Mouse (Mus musculus) embryonic facial prominence, embryonic 10.5 days (tissue): Measurements from ENCODE around the gene Gpr88. TPM values are rescaled to one million over a fixed set of nuclear protein-coding genes. Genes with fewer than 3 reads are reported as not detected.

ENCODE experiments used
- DNase-seq: peaks from one replicate; pipeline ENCODE4 v3.0.0-alpha.2; 2017; ENCODE audit warnings: low spot score
- H3K27ac ChIP-seq: fragments of 300-500 bp; sonication (generic); replicated peaks from 2 replicates; pipeline ENCODE4 v1.5.1; 2016; ENCODE audit warnings: mild to moderate bottlenecking
- H3K27me3 ChIP-seq: fragments of 300-500 bp; sonication (generic); replicated peaks from 2 replicates; pipeline ENCODE4 v1.6.1; 2016; ENCODE audit warnings: low read depth, mild to moderate bottlenecking; ENCODE audit not compliant: poor library complexity, severe bottlenecking
- H3K36me3 ChIP-seq: fragments of 300-500 bp; sonication (generic); replicated peaks from 2 replicates; pipeline ENCODE4 v1.6.1; 2016; ENCODE audit warnings: mild to moderate bottlenecking, moderate library complexity
- H3K4me1 ChIP-seq: fragments of 300-500 bp; sonication (generic); 2 replicates; pipeline ENCODE4 v1.6.1; 2016
- H3K4me3 ChIP-seq: fragments of 300-500 bp; sonication (generic); 2 replicates; pipeline ENCODE4 v1.5.1; 2016; ENCODE audit warnings: mild to moderate bottlenecking, moderate library complexity
- H3K9me3 ChIP-seq: fragments of 300-500 bp; sonication (generic); 2 replicates; pipeline ENCODE4 v1.6.1; 2016; ENCODE audit warnings: mild to moderate bottlenecking
- WGBS: fragments of 180-500 bp; shearing (Covaris S2); methylation state at CpG from one replicate; pipeline ENCODE4 v1.1.7; 2016; 5-methylcytosine and 5-hydroxymethylcytosine counted together
- polyA plus RNA-seq: library from polyadenylated mRNA; unstranded; fragments of >200 nt; fragmentation: Nextera tagmentation; extraction: Ambion mirVana; gene quantifications from 2 replicates; pipeline ENCODE4 v1.2.1, GENCODE M21; 2016

The Gpr88 gene
- polyA plus RNA-seq, 1 experiment from 2014 or later, result 0.52 TPM

GRCm38 (mm10) chr3:116267036-116267654 lies 13.8 kb upstream of the Gpr88 start:
- WGBS, result 93% methylated on average over 2 of the region's 2 CpGs
- no peaks in the 10 kb centered on the region for H3K9me3 ChIP-seq

GRCm38 (mm10) chr3:116266360-116266759 lies 13.1 kb upstream of the Gpr88 start:
- Histone ChIP-seq H3K9me3 (no peaks in the 10 kb centered on the region), H3K36me3 (no peaks in the 10 kb centered on the region), H3K4me3 (no peak overlapping the region), H3K27ac (no peak overlapping the region), H3K27me3 (no peaks in the 10 kb centered on the region), H3K4me1 (no peaks in the 10 kb centered on the region)
- 89% methylated on average over 3 of the region's 3 CpGs for whole genome bisulfite sequencing
- no peak for DNase-seq

More at GRCm38 (mm10) chr3:116267036-116267654, 13.8 kb upstream of the Gpr88 start:
- 0 out of 2 replicates have a peak, but pooled peaks cover 4% of the 10 kb centered on the region for H3K36me3 ChIP-seq
- H3K4me3 ChIP-seq, result no peak overlapping the region
- H3K27me3 ChIP-seq, result no peaks in the 10 kb centered on the region
- no peaks in the 10 kb centered on the region for H3K4me1 ChIP-seq
- DNase-seq, result no peak
- no peak overlapping the region for H3K27ac ChIP-seq

- H3K9me3 ChIP-seq, result no peaks in the 10 kb centered on the region
- no peaks in the 10 kb centered on the region for H3K4me1 ChIP-seq
- no peaks in the 10 kb centered on the region for H3K36me3 ChIP-seq
- 91% methylated on average over 1 of the region's 1 CpGs for WGBS
- no peak overlapping the region for H3K27ac ChIP-seq
- no peaks in the 10 kb centered on the region for H3K27me3 ChIP-seq
- no peak overlapping the region for H3K4me3 ChIP-seq
- no peak for DNase-seq
Measured at GRCm38 (mm10) chr3:116263977-116264376, 10.7 kb upstream of the Gpr88 start.

GRCm38 (mm10) chr3:116263061-116263460 lies 9.8 kb upstream of the Gpr88 start:
- DNase-seq, result no peak
- Histone ChIP-seq H3K9me3 (no peaks in the 10 kb centered on the region), H3K36me3 (no peaks in the 10 kb centered on the region), H3K27me3 (no peaks in the 10 kb centered on the region), H3K4me3 (no peak overlapping the region), H3K27ac (no peak overlapping the region), H3K4me1 (no peaks in the 10 kb centered on the region)
- 91% methylated on average over 5 of the region's 5 CpGs for WGBS

- no peaks in the 10 kb centered on the region for H3K36me3 ChIP-seq
- H3K4me1 ChIP-seq, result peaks cover 22% of the 10 kb centered on the region
- no peak overlapping the region for H3K4me3 ChIP-seq
- peaks cover 50% of the 10 kb centered on the region for H3K27me3 ChIP-seq
- no peak overlapping the region for H3K27ac ChIP-seq
- 59% methylated on average over 5 of the region's 5 CpGs for WGBS
- DNase-seq, result no peak
- no peaks in the 10 kb centered on the region for H3K9me3 ChIP-seq
Measured at GRCm38 (mm10) chr3:116256104-116256503, 2.8 kb upstream of the Gpr88 start.

GRCm38 (mm10) chr3:116252255-116253040 lies 855 bp downstream of the Gpr88 start:
- no peaks in the 10 kb centered on the region for H3K36me3 ChIP-seq
- no peaks in the 10 kb centered on the region for H3K9me3 ChIP-seq
- WGBS, result 1% methylated on average over 48 of the region's 48 CpGs
- peak overlapping the region; percentile 25; the same call in 1 of the 2 replicates for H3K27ac ChIP-seq
- DNase-seq, result peak; percentile 64
- H3K27me3 ChIP-seq, result peaks cover 86% of the 10 kb centered on the region
- H3K4me1 ChIP-seq, result peaks cover 30% of the 10 kb centered on the region
- H3K4me3 ChIP-seq, result peak overlapping the region; percentile 58

- H3K4me3 ChIP-seq, result peak overlapping the region; percentile 58
- peak overlapping the region; percentile 25; the same call in 1 of the 2 replicates for H3K27ac ChIP-seq
- peak; percentile 71 for DNase-seq
- WGBS, result under 1% methylated on average over 86 of the region's 86 CpGs
- H3K4me1 ChIP-seq, result peaks cover 31% of the 10 kb centered on the region
- H3K27me3 ChIP-seq, result peaks cover 88% of the 10 kb centered on the region
- no peaks in the 10 kb centered on the region for H3K9me3 ChIP-seq
- H3K36me3 ChIP-seq, result no peaks in the 10 kb centered on the region
Measured at GRCm38 (mm10) chr3:116251481-116252254, 1.6 kb downstream of the Gpr88 start.

- DNase-seq, result no peak
- peaks cover 31% of the 10 kb centered on the region for H3K4me1 ChIP-seq
- H3K9me3 ChIP-seq, result no peaks in the 10 kb centered on the region
- H3K27ac ChIP-seq, result no peak overlapping the region
- H3K36me3 ChIP-seq, result no peaks in the 10 kb centered on the region
- H3K4me3 ChIP-seq, result no peak overlapping the region
- H3K27me3 ChIP-seq, result peaks cover 69% of the 10 kb centered on the region
- WGBS, result 89% methylated on average over 2 of the region's 2 CpGs
Measured at GRCm38 (mm10) chr3:116249026-116249425, 4.3 kb downstream of the Gpr88 start.

GRCm38 (mm10) chr3:116244476-116244875 lies 8.8 kb downstream of the Gpr88 start:
- no peaks in the 10 kb centered on the region for H3K9me3 ChIP-seq
- H3K4me3 ChIP-seq, result no peak overlapping the region
- no peak for DNase-seq
- no peaks in the 10 kb centered on the region for H3K36me3 ChIP-seq
- WGBS, result 72% methylated on average over 6 of the region's 6 CpGs
- peaks cover 9% of the 10 kb centered on the region for H3K4me1 ChIP-seq
- peaks cover 24% of the 10 kb centered on the region for H3K27me3 ChIP-seq
- no peak overlapping the region for H3K27ac ChIP-seq

- no peak for DNase-seq
- H3K36me3 ChIP-seq, result no peaks in the 10 kb centered on the region
- 75% methylated on average over 9 of the region's 9 CpGs for WGBS
Measured at GRCm38 (mm10) chr3:116242685-116243084, 10.6 kb downstream of the Gpr88 start.

GRCm38 (mm10) chr3:116237527-116237926 lies 15.8 kb downstream of the Gpr88 start:
- 91% methylated on average over 5 of the region's 5 CpGs for WGBS
- Histone ChIP-seq H3K27ac (no peak overlapping the region), H3K9me3 (no peaks in the 10 kb centered on the region), H3K4me3 (no peak overlapping the region), H3K36me3 (no peaks in the 10 kb centered on the region), H3K27me3 (no peaks in the 10 kb centered on the region), H3K4me1 (no peaks in the 10 kb centered on the region)
- no peak for DNase-seq

More at GRCm38 (mm10) chr3:116242685-116243084, 10.6 kb downstream of the Gpr88 start:
- Histone ChIP-seq H3K4me1 (peaks cover 4% of the 10 kb centered on the region), H3K9me3 (no peaks in the 10 kb centered on the region), H3K27me3 (peaks cover 7% of the 10 kb centered on the region; the same call in 1 of the 2 replicates), H3K27ac (no peak overlapping the region), H3K4me3 (no peak overlapping the region)

- Histone ChIP-seq H3K27ac (no peak overlapping the region), H3K4me3 (no peak overlapping the region), H3K27me3 (no peaks in the 10 kb centered on the region), H3K4me1 (no peaks in the 10 kb centered on the region), H3K9me3 (no peaks in the 10 kb centered on the region), H3K36me3 (no peaks in the 10 kb centered on the region)
- 76% methylated on average over 4 of the region's 4 CpGs for WGBS
- DNase-seq, result no peak
Measured at GRCm38 (mm10) chr3:116236856-116237255, 16.4 kb downstream of the Gpr88 start.
